Mouse (Mus musculus) liver, adult 2 months (tissue): ENCODE measurements at regions not wholly inside any gene's neighbourhood (a gene's known extent, or its start where the extent isn't known, plus 50 kb on each side); places are given as distances from the start of the nearest gene placed in this dataset.

ENCODE experiments used
- DNase-seq: peaks from one replicate; pipeline ENCODE4 v3.0.0-alpha.2; 2011; ENCODE audit warnings: low read depth, low spot score; ENCODE audit errors: extremely low read depth
- H3K27ac ChIP-seq: fragments of 200-500 bp; replicated peaks from 2 replicates; pipeline ENCODE4 v1.5.1; 2012; ENCODE audit warnings: low read depth, mild to moderate bottlenecking, control low read depth, inconsistent platforms, low read length; ENCODE audit not compliant: insufficient read depth
- H3K27me3 ChIP-seq: fragments of 200-500 bp; 2 replicates; pipeline ENCODE4 v1.6.1; 2012; ENCODE audit warnings: mild to moderate bottlenecking, moderate library complexity, low read length, inconsistent platforms; ENCODE audit not compliant: control insufficient read depth, insufficient read depth
- H3K36me3 ChIP-seq: fragments of 200-500 bp; 2 replicates; pipeline ENCODE4 v1.6.1; 2012; ENCODE audit warnings: low read length, inconsistent platforms; ENCODE audit not compliant: control insufficient read depth, insufficient read depth
- H3K4me1 ChIP-seq: fragments of 200-500 bp; 2 replicates; pipeline ENCODE4 v1.6.1; 2011; ENCODE audit warnings: low read length; ENCODE audit not compliant: control insufficient read depth, insufficient read depth
- H3K4me3 ChIP-seq: fragments of 200-500 bp; 2 replicates; pipeline ENCODE4 v1.5.1; 2011; ENCODE audit warnings: low read depth, mild to moderate bottlenecking, control low read depth, low read length, moderate library complexity; ENCODE audit not compliant: insufficient read depth
- H3K79me2 ChIP-seq: fragments of 200-500 bp; 2 replicates; pipeline ENCODE4 v1.6.1; 2012; ENCODE audit warnings: inconsistent platforms, mild to moderate bottlenecking, low read length, moderate library complexity; ENCODE audit not compliant: control insufficient read depth, insufficient read depth
- H3K9ac ChIP-seq: fragments of 200-500 bp; 2 replicates; pipeline ENCODE4 v1.6.1; 2012; ENCODE audit warnings: low read depth, mild to moderate bottlenecking, control low read depth, inconsistent platforms, low read length
- CTCF ChIP-seq: fragments of 200-500 bp; IDR thresholded peaks from 2 replicates; pipeline ENCODE4 v1.5.1; 2011; ENCODE audit warnings: low read depth, low read length, control low read depth
- POLR2A ChIP-seq: fragments of 200-500 bp; IDR thresholded peaks from 2 replicates; pipeline ENCODE4 v1.6.1; 2011; ENCODE audit warnings: low read length, control low read depth; ENCODE audit not compliant: insufficient read depth; ENCODE audit errors: extremely low read depth
- WGBS: fragments of 180-500 bp; shearing (Covaris S2); methylation state at CpG from one replicate; pipeline ENCODE4 v1.1.7; 2018; 5-methylcytosine and 5-hydroxymethylcytosine counted together

DNA sequence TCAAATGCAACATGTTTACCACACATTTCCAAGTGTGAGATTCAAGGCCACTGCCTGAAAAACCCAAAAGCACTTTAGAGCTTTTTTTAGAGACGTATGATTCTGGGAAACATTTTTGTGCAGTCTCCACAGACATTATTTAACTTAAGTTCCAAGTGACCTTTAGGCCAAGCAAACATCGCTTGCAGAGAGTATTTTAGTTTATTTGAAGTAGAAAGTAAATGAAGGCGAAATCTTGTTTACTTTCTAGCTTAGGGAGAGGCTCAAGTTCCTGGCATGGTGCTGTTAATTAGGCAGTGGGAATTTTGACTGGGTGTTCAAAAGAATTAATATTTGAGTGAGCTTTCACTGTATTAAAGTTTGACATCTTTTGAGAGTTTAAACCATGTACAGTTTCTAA, 624.4 kb downstream of the Stim2 start:
- no peaks in the 10 kb centered on the region for H3K79me2 ChIP-seq
- no peak overlapping the region for H3K4me3 ChIP-seq
- H3K27ac ChIP-seq: no peak overlapping the region
- no peak overlapping the region for H3K9ac ChIP-seq
- peaks cover 2% of the 10 kb centered on the region; the same call in 1 of the 2 replicates for H3K4me1 ChIP-seq
- H3K27me3 ChIP-seq: no peaks in the 10 kb centered on the region
- WGBS: 11% methylated on average over 3 of the region's 3 CpGs
- TF ChIP-seq POLR2A (no peak), CTCF (no peak)
- peak; percentile 68 for DNase-seq
- no peaks in the 10 kb centered on the region for H3K36me3 ChIP-seq

DNA sequence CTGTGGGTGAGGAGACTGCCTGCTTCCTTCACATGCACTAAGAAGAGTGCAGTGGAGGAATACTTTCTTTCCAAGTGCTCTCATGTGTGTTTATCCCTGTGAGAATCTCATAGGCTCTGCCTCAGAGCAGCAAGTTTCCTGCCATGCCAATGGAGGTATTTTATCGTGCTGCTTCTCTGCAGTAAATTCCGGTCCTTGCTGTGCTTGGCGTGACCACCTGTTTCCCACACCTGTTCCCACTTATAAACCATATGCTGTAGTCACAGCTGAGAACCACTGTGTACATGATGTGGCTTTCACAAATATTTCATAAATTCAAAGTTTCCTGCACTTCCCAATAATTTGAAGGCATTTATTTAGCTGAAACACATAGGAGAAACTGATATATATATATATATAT, 634.0 kb downstream of the Stim2 start:
- H3K36me3 ChIP-seq: no peaks in the 10 kb centered on the region
- no peak overlapping the region for H3K4me3 ChIP-seq
- no peak for DNase-seq
- no peak overlapping the region for H3K9ac ChIP-seq
- no peaks in the 10 kb centered on the region for H3K27me3 ChIP-seq
- no peaks in the 10 kb centered on the region for H3K4me1 ChIP-seq
- TF ChIP-seq POLR2A: no peak
- H3K27ac ChIP-seq: no peak overlapping the region
- H3K79me2 ChIP-seq: no peaks in the 10 kb centered on the region
- WGBS: 98% methylated on average over 3 of the region's 3 CpGs
